Mouse (Mus musculus): ENCODE data around the gene Naa16. TPM values are rescaled to one million over a fixed set of nuclear protein-coding genes. Genes with fewer than 3 reads are reported as not detected.
"Not testable (repeated sequence)": the region's sequence is repeated elsewhere in the genome, so short reads cannot be mapped to it uniquely, and the experiment has no call there.

The Naa16 gene
- polyA plus RNA-seq (2015; fragmentation: Nextera tagmentation; extraction: Ambion mirVana), result 35.8 and 41.2 TPM in 2 replicates

DNA sequence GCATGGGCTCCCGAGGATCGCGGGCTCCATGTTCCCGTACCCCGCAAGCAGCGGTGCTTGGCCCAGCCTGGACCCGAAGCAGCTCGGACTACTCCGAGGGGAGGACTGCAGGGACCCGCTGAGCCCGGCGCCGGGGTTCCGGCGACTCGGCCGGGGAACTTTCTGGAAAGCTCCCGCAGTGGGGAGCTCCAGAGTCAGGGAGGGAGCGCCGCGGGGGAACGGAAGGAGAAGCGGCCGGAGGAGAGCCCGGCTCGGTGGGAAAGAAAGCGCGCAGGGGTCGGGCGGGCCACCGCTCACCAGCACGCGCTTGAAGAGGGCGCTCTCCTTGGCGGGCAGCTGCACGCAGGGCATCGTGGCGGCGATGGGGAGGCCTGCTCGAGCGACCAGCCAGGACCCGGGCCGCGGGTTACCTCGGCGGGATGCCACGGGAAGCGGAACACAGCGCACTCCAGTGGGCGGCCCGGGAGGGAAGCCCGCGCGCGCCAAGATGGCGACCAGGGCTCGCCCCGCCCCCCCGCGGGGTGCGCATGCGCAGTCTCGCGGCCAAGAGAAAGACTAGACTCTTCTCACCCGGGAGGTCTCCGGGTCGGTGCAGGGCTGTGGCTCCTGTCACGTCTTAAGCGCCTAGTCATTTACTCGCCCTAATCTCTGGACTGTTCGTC lies at the start of gene Naa16:
Gene Naa16 (minus strand): TSS at position 514 of the 662 bp plus-strand sequence.
- Histone ChIP-seq H3K36me3 (ENCODE audit: control insufficient read depth, insufficient read depth, low read length) (0 out of 2 replicates have a peak, but pooled peaks cover 4% of the 10 kb centered on the region), H3K4me2 (ENCODE audit: low read depth, low read length) (peak within 1 kb of the TSS; percentile 79), H3K4me3 (ENCODE audit: low read length) (peak within 1 kb of the TSS; percentile 85), H3K27me3 (ENCODE audit: control insufficient read depth, insufficient read depth, low read depth, low read length) (no peaks in the 10 kb centered on the region), H3K27ac (ENCODE audit: low read length) (peak within 1 kb of the TSS; percentile 97), H3K4me1 (replicated peaks; ENCODE audit: control insufficient read depth, insufficient read depth, low read length) (peaks cover 7% of the 10 kb centered on the region), H3K9ac (ENCODE audit: low read length) (peak within 1 kb of the TSS; percentile 94), H3K9me3 (ENCODE audit: control insufficient read depth, low read length) (no peaks in the 10 kb centered on the region)
- WGBS, result under 1% methylated on average over 64 of the region's 71 CpGs
- peak; percentile 97 for ATAC-seq (ENCODE audit: low read depth)

DNA sequence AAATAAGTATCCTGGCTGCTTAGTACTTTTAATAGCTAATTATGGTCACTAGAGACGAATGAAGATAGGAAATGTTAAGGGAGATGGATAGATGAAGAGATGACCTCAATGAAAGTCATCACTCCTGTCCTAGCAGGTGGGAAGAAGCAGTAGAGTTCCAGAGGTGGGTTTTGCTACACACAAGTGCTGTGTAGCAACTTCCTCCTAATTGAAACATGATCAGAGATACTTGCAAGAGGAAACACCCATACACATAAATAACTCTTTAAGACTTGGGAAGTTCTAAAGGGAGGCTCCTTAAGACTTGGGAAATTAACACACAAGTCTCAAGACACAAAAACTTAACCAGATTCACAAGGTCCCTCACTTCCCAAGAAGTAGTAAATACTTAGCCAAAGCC lies 43.5 kb upstream of the Naa16 start:
- Histone ChIP-seq H3K4me2 (ENCODE audit: low read depth, low read length) (no peak overlapping the region), H3K27ac (ENCODE audit: low read length) (no peak overlapping the region), H3K27me3 (ENCODE audit: control insufficient read depth, insufficient read depth, low read depth, low read length) (no peaks in the 10 kb centered on the region), H3K9me3 (ENCODE audit: control insufficient read depth, low read length) (no peaks in the 10 kb centered on the region), H3K4me3 (ENCODE audit: low read length) (no peak overlapping the region), H3K36me3 (ENCODE audit: control insufficient read depth, insufficient read depth, low read length) (no peaks in the 10 kb centered on the region; the same call in 1 of the 2 replicates), H3K4me1 (replicated peaks; ENCODE audit: control insufficient read depth, insufficient read depth, low read length) (no peaks in the 10 kb centered on the region), H3K9ac (ENCODE audit: low read length) (no peak overlapping the region)
- no peak for ATAC-seq (ENCODE audit: low read depth)
- 67% methylated on average over 1 of the region's 1 CpGs for WGBS

DNA sequence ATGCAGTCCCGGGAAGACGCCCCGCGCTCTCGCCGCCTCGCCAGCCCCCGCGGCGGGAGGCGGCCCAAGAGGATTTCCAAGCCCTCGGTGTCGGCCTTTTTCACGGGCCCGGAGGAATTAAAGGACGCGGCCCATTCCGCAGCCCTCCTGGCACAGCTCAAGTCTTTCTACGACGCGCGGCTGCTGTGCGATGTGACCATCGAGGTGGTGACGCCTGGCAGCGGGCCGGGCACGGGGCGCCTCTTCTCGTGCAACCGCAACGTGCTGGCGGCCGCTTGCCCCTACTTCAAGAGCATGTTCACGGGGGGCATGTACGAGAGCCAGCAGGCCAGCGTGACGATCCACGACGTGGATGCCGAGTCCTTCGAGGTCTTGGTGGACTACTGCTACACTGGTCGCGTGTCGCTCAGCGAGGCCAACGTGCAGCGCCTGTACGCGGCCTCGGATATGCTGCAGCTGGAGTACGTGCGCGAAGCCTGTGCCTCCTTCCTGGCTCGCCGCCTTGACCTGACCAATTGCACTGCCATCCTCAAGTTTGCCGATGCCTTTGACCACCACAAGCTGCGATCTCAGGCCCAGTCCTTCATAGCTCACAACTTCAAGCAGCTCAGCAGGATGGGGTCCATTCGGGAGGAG lies 36.3 kb upstream of the Naa16 start:
- H3K27me3 ChIP-seq (ENCODE audit: control insufficient read depth, insufficient read depth, low read depth, low read length); H3K4me1 ChIP-seq (replicated peaks; ENCODE audit: control insufficient read depth, insufficient read depth, low read length): not testable (repeated sequence)
- no CpG with 5 or more reads among the region's 59 CpGs for WGBS
- peak overlapping the region; percentile 88 for H3K27ac ChIP-seq (ENCODE audit: low read length)
- H3K4me3 ChIP-seq (ENCODE audit: low read length), result peak overlapping the region; percentile 60
- peaks cover 10% of the 10 kb centered on the region for H3K36me3 ChIP-seq (ENCODE audit: control insufficient read depth, insufficient read depth, low read length)
- H3K4me2 ChIP-seq (ENCODE audit: low read depth, low read length), result peak overlapping the region; percentile 57
- peak overlapping the region; percentile 76 for H3K9ac ChIP-seq (ENCODE audit: low read length)
- peaks cover 11% of the 10 kb centered on the region for H3K9me3 ChIP-seq (ENCODE audit: control insufficient read depth, low read length)
- peak; percentile 54 for ATAC-seq (ENCODE audit: low read depth)

DNA sequence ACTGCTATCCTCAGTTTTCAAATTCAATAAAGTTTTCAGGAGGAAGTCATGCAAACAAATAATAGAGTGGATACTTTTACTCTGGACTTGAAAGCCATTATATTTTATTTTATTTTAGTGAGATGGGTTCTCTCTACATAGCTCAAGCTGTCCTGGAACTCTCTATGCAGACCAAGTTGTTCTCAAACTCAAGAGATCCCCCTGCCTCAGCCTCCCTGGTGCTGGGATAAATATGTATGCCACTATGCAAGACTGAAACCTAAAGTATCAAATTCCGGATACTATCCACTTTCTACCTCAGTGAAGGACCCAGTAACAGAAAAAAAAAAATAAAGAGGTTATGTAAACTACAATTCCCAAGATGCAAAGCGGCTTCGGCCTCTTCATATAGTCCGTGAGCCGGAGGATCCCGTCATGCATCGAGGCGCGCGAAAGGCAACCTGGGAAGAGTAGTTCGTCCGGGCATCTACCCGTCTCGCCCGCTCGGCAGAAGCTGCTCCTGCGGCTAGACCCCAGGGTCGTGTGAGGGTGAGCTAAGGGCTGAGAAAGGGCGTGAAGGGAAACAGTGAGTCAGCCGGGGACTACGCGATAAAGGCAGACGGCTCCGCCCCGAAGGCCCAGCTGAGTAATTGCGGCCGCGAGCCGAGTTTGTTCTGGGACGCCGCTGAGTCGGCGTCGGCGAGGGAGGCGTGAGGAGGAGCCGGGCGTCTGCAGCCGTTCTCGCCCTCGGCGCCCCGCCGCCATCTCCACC lies 35.6 kb upstream of the Naa16 start, which contains the start of gene Kbtbd7:
Gene Kbtbd7 (plus strand): TSS at position 533 of the 751 bp plus-strand sequence.
- Histone ChIP-seq H3K27me3 (ENCODE audit: control insufficient read depth, insufficient read depth, low read depth, low read length) (no peaks in the 10 kb centered on the region), H3K27ac (ENCODE audit: low read length) (peak within 1 kb of the TSS; percentile 88), H3K9me3 (ENCODE audit: control insufficient read depth, low read length) (peaks cover 11% of the 10 kb centered on the region), H3K36me3 (ENCODE audit: control insufficient read depth, insufficient read depth, low read length) (peaks cover 10% of the 10 kb centered on the region), H3K4me1 (replicated peaks; ENCODE audit: control insufficient read depth, insufficient read depth, low read length) (no peaks in the 10 kb centered on the region), H3K9ac (ENCODE audit: low read length) (peak within 1 kb of the TSS; percentile 76), H3K4me3 (ENCODE audit: low read length) (peak within 1 kb of the TSS; percentile 60), H3K4me2 (ENCODE audit: low read depth, low read length) (peak within 1 kb of the TSS; percentile 57)
- peak; percentile 99 for ATAC-seq (ENCODE audit: low read depth)
- WGBS, result under 1% methylated on average over 35 of the region's 44 CpGs

DNA sequence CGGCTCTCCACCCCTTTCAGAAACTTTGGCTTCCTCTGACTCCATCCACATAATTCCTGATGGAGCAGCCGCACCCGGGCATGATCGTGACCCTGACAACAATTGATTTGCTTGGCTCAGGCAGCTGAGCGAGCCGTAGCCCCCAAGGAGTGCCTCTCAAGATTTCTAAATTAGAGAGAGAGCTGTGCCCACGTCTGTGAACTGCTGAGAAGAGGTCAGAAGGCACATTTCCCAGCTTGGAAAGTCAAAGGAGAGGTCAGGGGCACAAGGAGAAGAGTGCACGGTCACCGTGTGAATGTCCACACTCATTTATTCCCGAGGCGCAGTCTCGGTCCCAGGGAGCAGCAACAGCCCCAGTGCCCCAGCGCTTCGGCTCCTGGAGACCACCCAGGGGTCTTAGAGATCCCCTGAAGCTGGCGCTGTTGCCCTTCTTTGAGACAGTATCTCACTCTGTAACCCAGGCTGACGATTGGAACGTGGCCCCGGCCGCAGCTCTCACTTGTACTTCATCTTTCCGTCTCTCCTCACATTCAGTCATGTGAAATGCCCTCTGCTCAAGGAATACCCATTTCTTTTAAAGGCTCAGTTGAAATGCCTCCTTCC lies 29.6 kb upstream of the Naa16 start:
- H3K4me3 ChIP-seq (ENCODE audit: low read length), result no peak overlapping the region
- no peak overlapping the region for H3K27ac ChIP-seq (ENCODE audit: low read length)
- H3K4me1 ChIP-seq (replicated peaks; ENCODE audit: control insufficient read depth, insufficient read depth, low read length), result no peaks in the 10 kb centered on the region
- H3K27me3 ChIP-seq (ENCODE audit: control insufficient read depth, insufficient read depth, low read depth, low read length), result no peaks in the 10 kb centered on the region
- no peak for ATAC-seq (ENCODE audit: low read depth)
- no peak overlapping the region for H3K9ac ChIP-seq (ENCODE audit: low read length)
- no peaks in the 10 kb centered on the region for H3K9me3 ChIP-seq (ENCODE audit: control insufficient read depth, low read length)
- no peaks in the 10 kb centered on the region for H3K36me3 ChIP-seq (ENCODE audit: control insufficient read depth, insufficient read depth, low read length)
- 66% methylated on average over 20 of the region's 20 CpGs for WGBS
- no peak overlapping the region for H3K4me2 ChIP-seq (ENCODE audit: low read depth, low read length)

DNA sequence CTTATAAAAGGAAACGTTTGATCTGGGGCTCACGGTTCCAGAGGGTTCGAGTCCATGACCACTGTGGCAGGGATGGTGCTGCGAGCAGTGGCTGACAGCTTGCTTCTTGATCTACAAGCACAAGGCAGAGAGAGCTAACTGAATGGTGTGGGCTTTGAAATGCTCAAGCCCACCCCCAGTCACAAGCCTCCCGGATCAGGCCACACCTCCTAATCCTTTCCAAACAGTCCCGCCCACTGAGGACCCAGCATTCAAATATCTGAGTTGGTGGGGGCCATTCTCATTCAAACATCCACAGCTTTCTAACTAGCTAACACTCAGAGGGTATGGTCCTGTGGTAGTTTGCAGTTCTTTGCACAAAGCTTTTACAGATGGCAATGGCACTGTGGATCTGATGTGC lies 22.5 kb upstream of the Naa16 start:
- 87% methylated on average over 6 of the region's 6 CpGs for WGBS

DNA sequence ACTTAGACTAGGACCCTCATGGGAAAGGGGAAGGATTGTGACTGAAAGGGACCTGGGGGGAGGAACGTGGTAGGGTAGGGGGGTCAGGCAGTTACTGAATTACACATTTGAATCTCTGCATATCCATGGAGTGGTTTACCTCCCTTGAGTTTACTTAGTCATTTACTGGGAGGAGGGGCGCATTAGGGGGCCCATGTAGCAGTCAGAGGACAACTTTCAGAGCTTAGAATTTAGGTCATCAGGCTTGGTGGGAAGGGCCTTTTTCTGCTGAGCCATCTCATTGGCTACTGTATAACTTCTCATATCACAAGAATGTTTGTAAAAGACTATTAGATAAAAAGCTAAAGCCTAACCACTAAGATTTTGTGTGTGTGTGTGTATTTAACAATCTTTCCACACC lies 20.1 kb upstream of the Naa16 start:
- no peak overlapping the region for H3K9ac ChIP-seq (ENCODE audit: low read length)
- ATAC-seq (ENCODE audit: low read depth), result no peak
- H3K27me3 ChIP-seq (ENCODE audit: control insufficient read depth, insufficient read depth, low read depth, low read length), result no peaks in the 10 kb centered on the region
- H3K9me3 ChIP-seq (ENCODE audit: control insufficient read depth, low read length), result no peaks in the 10 kb centered on the region
- no peak overlapping the region for H3K4me2 ChIP-seq (ENCODE audit: low read depth, low read length)
- H3K36me3 ChIP-seq (ENCODE audit: control insufficient read depth, insufficient read depth, low read length), result peaks cover 5% of the 10 kb centered on the region; the same call in 1 of the 2 replicates
- 53% methylated on average over 2 of the region's 2 CpGs for WGBS
- H3K4me3 ChIP-seq (ENCODE audit: low read length), result no peak overlapping the region
- H3K4me1 ChIP-seq (replicated peaks; ENCODE audit: control insufficient read depth, insufficient read depth, low read length), result no peaks in the 10 kb centered on the region
- H3K27ac ChIP-seq (ENCODE audit: low read length), result peak overlapping the region; percentile 3; the same call in 1 of the 2 replicates

More for the DNA sequence above, 22.5 kb upstream of the Naa16 start:
- no peak for ATAC-seq (ENCODE audit: low read depth)
- no peak overlapping the region for H3K4me3 ChIP-seq (ENCODE audit: low read length)
- no peaks in the 10 kb centered on the region for H3K27me3 ChIP-seq (ENCODE audit: control insufficient read depth, insufficient read depth, low read depth, low read length)
- no peak overlapping the region for H3K9ac ChIP-seq (ENCODE audit: low read length)
- no peak overlapping the region for H3K27ac ChIP-seq (ENCODE audit: low read length)
- H3K4me1 ChIP-seq (replicated peaks; ENCODE audit: control insufficient read depth, insufficient read depth, low read length), result no peaks in the 10 kb centered on the region
- H3K36me3 ChIP-seq (ENCODE audit: control insufficient read depth, insufficient read depth, low read length), result peaks cover 5% of the 10 kb centered on the region; the same call in 1 of the 2 replicates
- H3K4me2 ChIP-seq (ENCODE audit: low read depth, low read length), result no peak overlapping the region
- H3K9me3 ChIP-seq (ENCODE audit: control insufficient read depth, low read length), result no peaks in the 10 kb centered on the region

DNA sequence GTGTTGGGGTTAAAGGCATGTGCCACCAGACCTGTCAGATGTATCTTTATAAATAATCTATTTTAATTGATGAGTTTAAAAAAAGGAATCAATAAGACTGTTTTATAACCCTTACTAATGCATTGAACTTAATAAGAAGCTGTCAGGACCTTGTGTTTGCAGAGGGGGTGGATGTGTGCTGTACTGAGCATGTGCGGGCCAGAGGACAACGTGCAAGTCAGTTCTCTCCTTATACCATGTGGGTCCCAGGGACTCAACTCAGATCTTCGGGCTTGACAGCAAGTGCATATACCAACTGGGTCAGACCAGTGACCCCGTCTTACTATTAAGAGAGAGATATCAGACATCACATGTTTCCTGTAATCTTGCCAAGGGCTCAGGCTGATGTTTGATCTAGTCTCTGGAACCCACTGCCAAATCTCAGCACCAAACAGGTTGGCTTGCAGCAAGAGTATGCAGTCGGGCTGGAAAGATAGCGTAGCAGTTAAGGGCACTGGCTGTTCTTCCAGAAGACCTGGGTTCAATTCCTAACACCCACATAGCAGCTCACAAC lies 18.8 kb upstream of the Naa16 start:
- Histone ChIP-seq H3K4me1 (replicated peaks; ENCODE audit: control insufficient read depth, insufficient read depth, low read length) (no peaks in the 10 kb centered on the region), H3K36me3 (ENCODE audit: control insufficient read depth, insufficient read depth, low read length) (peaks cover 5% of the 10 kb centered on the region; the same call in 1 of the 2 replicates), H3K9me3 (ENCODE audit: control insufficient read depth, low read length) (no peaks in the 10 kb centered on the region), H3K4me2 (ENCODE audit: low read depth, low read length) (no peak overlapping the region), H3K4me3 (ENCODE audit: low read length) (no peak overlapping the region), H3K27me3 (ENCODE audit: control insufficient read depth, insufficient read depth, low read depth, low read length) (no peaks in the 10 kb centered on the region), H3K9ac (ENCODE audit: low read length) (no peak overlapping the region), H3K27ac (ENCODE audit: low read length) (no peak overlapping the region)
- 79% methylated on average over 6 of the region's 6 CpGs for WGBS
- ATAC-seq (ENCODE audit: low read depth), result no peak

Measured in lung, embryonic 16.5 days (tissue).